Comparison of ENCODE assay signal across 21 mouse cellular contexts in genomic region chr4:117555495-117555894, GRCm38 (mm10). TPM values are rescaled to one million over a fixed set of nuclear protein-coding genes. Genes with fewer than 3 reads are reported as not detected.
A peak's percentile ranks its signal among the peaks of the same experiment; 100 is the strongest.
DNase-seq lines count a peak whose midpoint lies in the region; ATAC-seq and TF ChIP-seq lines count a peak whose summit lies in the region.
"Had no signal": no experiment of that assay in that cellular context is flagged by ENCODE, and none has a peak within 500 bp of the region (broad histone marks: within the 10 kb centered on the region; RNA-seq: fewer than 3 reads in every experiment).

No protein-coding gene starts in this region.

- 56% methylated on average over 2 of the region's 2 CpGs for whole genome bisulfite sequencing in hindbrain, postnatal 0 days
- WGBS in hindbrain, embryonic 16.5 days, result 56% methylated on average over 2 of the region's 2 CpGs
- WGBS in liver, postnatal 0 days (ENCODE audit: insufficient replicate concordance), result 54% methylated on average over 2 of the region's 2 CpGs

- in situ Hi-C loops in CH12.LX (cut with MboI; ENCODE audit: low pct_ligation_motif_present, low pct_unique_long_range_greater_than_20kb, low sequenced_read_pairs), result no loop called here

- no peak overlapping the region for H3K27ac ChIP-seq in hindbrain, postnatal 0 days
- H3K27ac ChIP-seq in hindbrain, embryonic 16.5 days (ENCODE audit: low read depth, low read length), result no peak overlapping the region
- no peak overlapping the region for H3K27ac ChIP-seq in liver, postnatal 0 days (ENCODE audit: low read depth)
- H3K27ac ChIP-seq in CH12.LX (ENCODE audit: insufficient read depth, low read depth) (no peak overlapping the region), ES-Bruce4 (ENCODE audit: insufficient read depth, low read length) (no peak overlapping the region)
- H3K27ac ChIP-seq: embryonic facial prominence, embryonic 15.5 days; forebrain, embryonic 10.5 days; heart, embryonic 13.5 days; hindbrain, embryonic 15.5 days had no signal

- H3K4me1 ChIP-seq in hindbrain, postnatal 0 days (ENCODE audit: insufficient read depth, low read length), result peaks cover 18% of the 10 kb centered on the region
- H3K4me1 ChIP-seq in hindbrain, embryonic 16.5 days (ENCODE audit: control insufficient read depth, insufficient read depth, low read depth, low read length), result peaks cover 18% of the 10 kb centered on the region
- H3K4me1 ChIP-seq in liver, postnatal 0 days (ENCODE audit: insufficient read depth), result peaks cover 11% of the 10 kb centered on the region
- H3K4me1 ChIP-seq in CH12.LX (ENCODE audit: control insufficient read depth in 1 of 2, insufficient read depth in 2 of 2), result peaks cover 0 to 53% of the 10 kb centered on the region in 2 experiments; a peak in 2 of 4 replicates
- no peaks in the 10 kb centered on the region for H3K4me1 ChIP-seq in ES-Bruce4 (ENCODE audit: control insufficient read depth, insufficient read depth, low read length)

- DNase-seq in hindbrain, postnatal 0 days (ENCODE audit: low spot score), result no peak
- no peak for DNase-seq in liver, postnatal 0 days
- DNase-seq in liver (no peak), CH12.LX (ENCODE audit: extremely low read depth) (no peak)
- DNase-seq in kidney, postnatal 10 days, result no peak
- DNase-seq in frontal cortex, adult 2 months (ENCODE audit: extremely low spot score in 1 of 2, low spot score in 1 of 2), result no peak
- DNase-seq: adrenal gland, adult 8-10 months; adrenal gland, postnatal 36 days; cerebellum, adult 2 months; cerebellum, postnatal 10 days; embryo, embryonic 11 days; gastrocnemius, postnatal 10 days; heart, postnatal 36 days had no signal

- no peaks in the 10 kb centered on the region for H3K79me2 ChIP-seq in CH12.LX (replicated peaks; ENCODE audit: control insufficient read depth, extremely low read depth, insufficient read depth, poor library complexity, severe bottlenecking)

- TF ChIP-seq CTCF in hindbrain, postnatal 0 days (IDR thresholded peaks at IDR 0.05; ENCODE audit: low read depth), result peak; percentile 17; the same call in 1 of the 2 replicates
- peak; percentile 31 for TF ChIP-seq CTCF in liver, postnatal 0 days (IDR thresholded peaks at IDR 0.05; ENCODE audit: low read depth)
- TF ChIP-seq CTCF in CH12.LX (conservative IDR thresholded peaks at IDR 0.05 in 1 of 2, IDR thresholded peaks at IDR 0.05 in 1 of 2; ENCODE audit: low read depth in 2 of 2, low read length in 2 of 2) (peak in 1 of 2 experiments; percentile 46; a peak in 2 of 4 replicates), ES-Bruce4 (IDR thresholded peaks at IDR 0.05; ENCODE audit: low read depth, low read length) (peak; percentile 27)

- dilution Hi-C loops in CH12.LX (cut with MboI; ENCODE audit: extremely low pct_ligation_motif_present, extremely low pct_unique_long_range_greater_than_20kb, low sequenced_read_pairs), result no loop called here

- no peak for TF ChIP-seq RAD21 in CH12.LX (IDR thresholded peaks at IDR 0.05; ENCODE audit: low read depth, low read length)

- no peak overlapping the region for H3K9ac ChIP-seq in hindbrain, postnatal 0 days (replicated peaks; ENCODE audit: low read length)
- H3K9ac ChIP-seq in hindbrain, embryonic 16.5 days (ENCODE audit: low read depth, low read length), result no peak overlapping the region
- no peak overlapping the region for H3K9ac ChIP-seq in liver, postnatal 0 days (replicated peaks)
- H3K9ac ChIP-seq in CH12.LX (ENCODE audit: insufficient read depth, low read depth) (no peak overlapping the region), ES-Bruce4 (ENCODE audit: low read depth, poor library complexity, severe bottlenecking) (no peak overlapping the region)
- H3K9ac ChIP-seq: embryonic facial prominence, embryonic 15.5 days; heart, embryonic 13.5 days; hindbrain, embryonic 15.5 days had no signal

- no peak for ATAC-seq in hindbrain, postnatal 0 days
- no peak for ATAC-seq in hindbrain, embryonic 16.5 days
- no peak for ATAC-seq in liver, postnatal 0 days
- ATAC-seq: forebrain, embryonic 14.5 days had no signal

- TF ChIP-seq POLR2A in CH12.LX (IDR thresholded peaks at IDR 0.05; ENCODE audit: low read depth, low read length) (no peak), ES-Bruce4 (IDR thresholded peaks at IDR 0.05; ENCODE audit: insufficient read depth, low read length) (no peak)

- H3K27me3 ChIP-seq in hindbrain, postnatal 0 days (ENCODE audit: insufficient read depth, low read length), result no peaks in the 10 kb centered on the region
- H3K27me3 ChIP-seq in hindbrain, embryonic 16.5 days (replicated peaks; ENCODE audit: control insufficient read depth, insufficient read depth, low read length), result no peaks in the 10 kb centered on the region
- no peaks in the 10 kb centered on the region for H3K27me3 ChIP-seq in liver, postnatal 0 days (ENCODE audit: insufficient read depth, low read length)
- H3K27me3 ChIP-seq in CH12.LX (replicated peaks) (no peaks in the 10 kb centered on the region), ES-Bruce4 (ENCODE audit: control insufficient read depth, insufficient read depth, low read length, poor library complexity, severe bottlenecking) (no peaks in the 10 kb centered on the region)
- H3K27me3 ChIP-seq: embryonic facial prominence, embryonic 15.5 days; heart, embryonic 13.5 days; hindbrain, embryonic 15.5 days had no signal

- no peaks in the 10 kb centered on the region for H3K36me3 ChIP-seq in hindbrain, postnatal 0 days (ENCODE audit: insufficient read depth, low read length)
- H3K36me3 ChIP-seq in hindbrain, embryonic 16.5 days (ENCODE audit: control insufficient read depth, insufficient read depth, low read length), result no peaks in the 10 kb centered on the region; the same call in 1 of the 2 replicates
- peaks cover 2% of the 10 kb centered on the region; the same call in 1 of the 2 replicates for H3K36me3 ChIP-seq in liver, postnatal 0 days (replicated peaks; ENCODE audit: insufficient read depth, low read length)
- H3K36me3 ChIP-seq in CH12.LX (replicated peaks in 1 of 2; ENCODE audit: control insufficient read depth in 1 of 2, insufficient read depth in 1 of 2, low read length in 1 of 2), result peaks cover 0 to 36% of the 10 kb centered on the region in 2 experiments
- H3K36me3 ChIP-seq in ES-Bruce4 (ENCODE audit: control insufficient read depth, insufficient read depth, low read length, poor library complexity, severe bottlenecking), result no peaks in the 10 kb centered on the region
- H3K36me3 ChIP-seq: hindbrain, embryonic 15.5 days had no signal

- no peak overlapping the region for H3K4me3 ChIP-seq in hindbrain, postnatal 0 days (ENCODE audit: low read length)
- no peak overlapping the region for H3K4me3 ChIP-seq in hindbrain, embryonic 16.5 days (ENCODE audit: low read length)
- no peak overlapping the region for H3K4me3 ChIP-seq in liver, postnatal 0 days (ENCODE audit: low read depth, low read length)
- H3K4me3 ChIP-seq in CH12.LX (replicated peaks in 1 of 3; ENCODE audit: low read depth in 2 of 3, low read length in 2 of 3, poor library complexity in 1 of 3) (no peak overlapping the region), ES-Bruce4 (ENCODE audit: low read depth, low read length) (no peak overlapping the region)
- H3K4me3 ChIP-seq: embryonic facial prominence, embryonic 15.5 days; erythroblast, embryonic 14.5 days; forebrain, embryonic 10.5 days; heart, embryonic 13.5 days; hindbrain, embryonic 15.5 days had no signal

- H3K9me3 ChIP-seq in hindbrain, postnatal 0 days (ENCODE audit: low read length), result no peaks in the 10 kb centered on the region
- no peaks in the 10 kb centered on the region for H3K9me3 ChIP-seq in hindbrain, embryonic 16.5 days (ENCODE audit: control insufficient read depth, low read length)
- no peaks in the 10 kb centered on the region for H3K9me3 ChIP-seq in liver, postnatal 0 days (ENCODE audit: low read length)
- H3K9me3 ChIP-seq in CH12.LX (replicated peaks; ENCODE audit: low read length), result no peaks in the 10 kb centered on the region
- H3K9me3 ChIP-seq in ES-Bruce4 (replicated peaks; ENCODE audit: control insufficient read depth, insufficient read depth, low read length, poor library complexity, severe bottlenecking), result no peaks in the 10 kb centered on the region
- H3K9me3 ChIP-seq: embryonic facial prominence, embryonic 15.5 days; forebrain, embryonic 10.5 days; heart, embryonic 13.5 days; hindbrain, embryonic 15.5 days had no signal

- no peak for TF ChIP-seq EP300 in liver, postnatal 0 days (IDR thresholded peaks at IDR 0.05; ENCODE audit: low read depth)
- TF ChIP-seq EP300 in CH12.LX (IDR thresholded peaks at IDR 0.05; ENCODE audit: low read length) (no peak), ES-Bruce4 (IDR thresholded peaks at IDR 0.05; ENCODE audit: insufficient read depth, low read depth, low read length) (no peak)

- H3K4me2 ChIP-seq in hindbrain, postnatal 0 days (ENCODE audit: low read depth, low read length), result no peak overlapping the region
- H3K4me2 ChIP-seq in hindbrain, embryonic 16.5 days (ENCODE audit: low read length), result no peak overlapping the region
- no peak overlapping the region for H3K4me2 ChIP-seq in liver, postnatal 0 days (ENCODE audit: low read depth, low read length)
- no peak overlapping the region for H3K4me2 ChIP-seq in CH12.LX (ENCODE audit: insufficient read depth, low read depth, poor library complexity, severe bottlenecking)
- H3K4me2 ChIP-seq: embryonic facial prominence, embryonic 15.5 days; heart, embryonic 13.5 days; hindbrain, embryonic 15.5 days had no signal

TF ChIP-seq in CH12.LX, 34 proteins besides CTCF, POLR2A, EP300 and RAD21 (continues in another document):
- TF ChIP-seq MAZ (IDR thresholded peaks at IDR 0.05; ENCODE audit: low read depth, low read length), result no peak

RNA-seq across cellular contexts. Expression of gene Eri3, which starts 5.3 kb away (rescaled TPM):
- total RNA-seq in hindbrain, postnatal 0 days (2014; rRNA removed), result 263 and 267 TPM in 2 replicates
- polyA plus RNA-seq in hindbrain, postnatal 0 days (2015; fragmentation: Nextera tagmentation; extraction: Ambion mirVana), result 277 and 295 TPM in 2 replicates
- 254 and 276 TPM in 2 replicates for polyA plus RNA-seq in hindbrain, embryonic 16.5 days (2015; fragmentation: Nextera tagmentation; extraction: Ambion mirVana)
- polyA plus RNA-seq in liver, postnatal 0 days (2015; fragmentation: Nextera tagmentation; extraction: Ambion mirVana), result 27.8 and 30.5 TPM in 2 replicates
- total RNA-seq in CH12.LX (2012; rRNA removed) (31.6 and 38.0 TPM in 2 replicates), CH12.LX (2014; rRNA removed) (28.4 and 31.2 TPM in 2 replicates)
- polyA plus RNA-seq in CH12.LX (2012; ENCODE audit: insufficient read length, low read depth) (31.1 and 31.9 TPM in 2 replicates), ES-Bruce4 (2011; ENCODE audit: insufficient read depth, insufficient read length, low read depth, missing spikeins) (67.1 and 68.0 TPM in 2 replicates)
- 190 and 194 TPM in 2 replicates for polyA plus RNA-seq in frontal cortex, adult 2 months (2012; rRNA removed)

RNA-seq across cellular contexts. Expression of gene Rnf220, which starts 58.6 kb away (rescaled TPM):
- total RNA-seq in hindbrain, postnatal 0 days (2014; rRNA removed), result 119 and 156 TPM in 2 replicates
- polyA plus RNA-seq in hindbrain, postnatal 0 days (2015; fragmentation: Nextera tagmentation; extraction: Ambion mirVana), result 101 and 105 TPM in 2 replicates
- polyA plus RNA-seq in hindbrain, embryonic 16.5 days (2015; fragmentation: Nextera tagmentation; extraction: Ambion mirVana), result 109 and 114 TPM in 2 replicates
- 17.3 and 18.7 TPM in 2 replicates for polyA plus RNA-seq in liver, postnatal 0 days (2015; fragmentation: Nextera tagmentation; extraction: Ambion mirVana)
- 78.7 and 86.8 TPM in 2 replicates for total RNA-seq in CH12.LX (2012; rRNA removed)
- total RNA-seq in CH12.LX (2014; rRNA removed), result 64.4 and 67.2 TPM in 2 replicates
- polyA plus RNA-seq in CH12.LX (2012; ENCODE audit: insufficient read length, low read depth), result 117 and 122 TPM in 2 replicates
- polyA plus RNA-seq in ES-Bruce4 (2011; ENCODE audit: insufficient read depth, insufficient read length, low read depth, missing spikeins), result 130 and 132 TPM in 2 replicates
- polyA plus RNA-seq in frontal cortex, adult 2 months (2012; rRNA removed), result 193 and 212 TPM in 2 replicates
